Mouse (Mus musculus) testis, adult 2 months (tissue): ENCODE results near the gene Stac. TPM values are rescaled to one million over a fixed set of nuclear protein-coding genes. Genes with fewer than 3 reads are reported as not detected.

Source experiments
- H3K27ac ChIP-seq: fragments of 200-500 bp; 2 replicates; pipeline ENCODE4 v1.5.1; 2012; ENCODE audit warnings: low read depth, low read length; ENCODE audit not compliant: control insufficient read depth, insufficient read depth
- H3K27me3 ChIP-seq: fragments of 200-500 bp; 2 replicates; pipeline ENCODE4 v1.6.1; 2012; ENCODE audit warnings: mild to moderate bottlenecking, low read length, moderate library complexity; ENCODE audit not compliant: control insufficient read depth, insufficient read depth
- H3K36me3 ChIP-seq: fragments of 200-500 bp; 2 replicates; pipeline ENCODE4 v1.6.1; 2012; ENCODE audit warnings: mild to moderate bottlenecking, low read length; ENCODE audit not compliant: control insufficient read depth, insufficient read depth
- H3K4me1 ChIP-seq: fragments of 200-500 bp; 2 replicates; pipeline ENCODE4 v1.6.1; 2012; ENCODE audit warnings: low read length; ENCODE audit not compliant: control insufficient read depth, insufficient read depth
- H3K4me3 ChIP-seq: fragments of 200-500 bp; 2 replicates; pipeline ENCODE4 v1.5.1; 2012; ENCODE audit warnings: low read depth, mild to moderate bottlenecking, low read length, moderate library complexity, mixed read lengths; ENCODE audit not compliant: control insufficient read depth
- CTCF ChIP-seq: fragments of 200-500 bp; IDR thresholded peaks from 2 replicates; pipeline ENCODE4 v1.5.1; 2012; ENCODE audit warnings: low read depth, mild to moderate bottlenecking, inconsistent platforms, low read length, moderate library complexity; ENCODE audit not compliant: control insufficient read depth, insufficient read depth, insufficient replicate concordance
- POLR2A ChIP-seq: fragments of 200-500 bp; IDR thresholded peaks from 2 replicates; pipeline ENCODE4 v1.6.1; 2012; ENCODE audit warnings: low read depth, mild to moderate bottlenecking, inconsistent platforms, low read length, moderate library complexity; ENCODE audit not compliant: control insufficient read depth
- polyA plus RNA-seq: library from polyadenylated mRNA; depleted of rRNA; stranded (reverse); fragments of >200 nt; gene quantifications from 2 replicates; pipeline ENCODE4 v1.2.3, GENCODE M21; 2012

Stac gene
- polyA plus RNA-seq, 1 experiment, result 0.27 TPM

DNA sequence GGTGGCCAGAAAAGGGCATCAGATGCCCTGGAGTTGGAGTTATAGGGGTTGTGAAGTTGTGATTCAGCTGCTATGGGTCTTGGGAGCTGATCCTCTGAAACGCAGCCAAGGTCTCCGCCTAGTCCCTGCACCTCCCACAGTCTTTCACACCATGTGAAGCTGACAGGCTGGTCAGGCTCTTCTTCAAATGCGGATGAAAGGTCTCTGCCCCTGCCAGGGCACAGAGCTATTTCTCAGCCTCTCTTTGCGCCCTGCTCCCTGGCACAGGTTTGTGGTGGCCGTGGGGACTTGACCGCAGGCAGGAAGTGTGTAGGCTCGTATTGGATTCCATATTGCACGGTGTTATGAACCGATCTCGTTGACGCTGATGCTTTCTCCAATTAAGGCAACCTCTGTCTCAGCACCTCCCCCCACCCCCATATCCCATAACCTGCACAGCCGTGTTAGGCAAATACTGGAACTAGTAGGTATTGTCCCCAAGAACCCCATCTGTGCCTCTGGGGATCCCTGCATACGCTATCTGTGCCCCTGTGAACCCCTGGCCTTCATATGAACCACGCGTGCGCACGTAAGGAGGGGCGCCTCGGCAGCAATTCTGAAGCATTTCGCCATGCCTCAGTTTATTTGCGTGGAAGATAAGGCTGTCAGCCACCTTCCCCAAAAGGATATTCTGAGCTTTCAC is 139.7 kb downstream of the Stac start:
- H3K27me3 ChIP-seq, result no peaks in the 10 kb centered on the region
- H3K27ac ChIP-seq, result no peak overlapping the region
- no peak overlapping the region for H3K4me3 ChIP-seq
- no peak for TF ChIP-seq CTCF
- TF ChIP-seq POLR2A, result no peak
- peaks cover 2% of the 10 kb centered on the region; the same call in 1 of the 2 replicates for H3K4me1 ChIP-seq
- H3K36me3 ChIP-seq, result no peaks in the 10 kb centered on the region

DNA sequence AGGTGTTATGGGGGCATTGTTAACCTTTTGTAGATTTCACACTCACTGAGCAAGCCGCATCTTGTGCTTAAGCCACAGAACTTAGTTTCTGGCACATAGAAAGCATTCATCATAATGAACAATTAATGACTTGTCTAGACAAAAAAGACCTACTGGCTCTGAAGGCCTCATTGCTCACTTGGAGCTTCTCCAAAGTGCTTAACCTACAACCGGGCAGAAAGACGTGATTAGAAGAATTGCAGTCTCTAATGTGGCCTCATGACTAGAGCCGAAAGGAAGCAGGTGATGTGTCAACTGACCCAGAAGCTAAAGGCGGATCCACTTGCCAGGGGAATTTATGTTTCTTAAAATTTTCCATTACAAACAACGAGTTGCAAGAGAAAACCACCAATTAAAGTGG is 147.5 kb downstream of the Stac start:
- no peaks in the 10 kb centered on the region for H3K4me1 ChIP-seq
- H3K27ac ChIP-seq, result no peak overlapping the region
- TF ChIP-seq POLR2A, result no peak
- TF ChIP-seq CTCF, result no peak
- no peaks in the 10 kb centered on the region for H3K27me3 ChIP-seq
- H3K4me3 ChIP-seq, result no peak overlapping the region
- no peaks in the 10 kb centered on the region for H3K36me3 ChIP-seq

DNA sequence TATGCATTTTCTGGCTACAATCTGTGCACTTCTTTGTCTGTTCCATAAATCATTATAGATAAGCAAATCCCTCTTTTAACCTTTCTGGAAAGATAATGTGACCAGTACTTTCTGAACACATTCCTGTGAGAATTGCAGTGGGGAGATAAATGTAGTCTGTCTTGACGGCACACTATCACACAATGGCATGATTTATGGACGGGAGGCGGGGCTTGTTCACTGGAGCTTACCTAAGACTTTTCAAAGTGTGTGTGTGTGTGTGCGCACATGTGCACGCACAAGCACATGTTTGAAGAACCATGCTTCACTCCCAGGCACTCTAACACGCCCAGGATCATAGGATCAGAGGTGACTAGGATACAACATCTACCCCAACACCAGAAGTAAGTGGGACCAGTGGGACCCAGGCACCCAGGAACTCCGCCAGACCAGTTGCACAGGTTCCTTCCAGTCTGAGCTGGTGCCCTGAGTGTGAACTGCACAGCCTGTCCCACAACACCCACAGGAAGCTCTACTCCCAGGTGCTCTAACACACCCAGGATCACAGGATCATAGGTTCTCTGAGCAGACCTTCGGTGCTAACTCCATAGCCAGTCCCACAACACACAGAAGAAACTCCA is 154.6 kb downstream of the Stac start:
- no peak overlapping the region for H3K27ac ChIP-seq
- H3K27me3 ChIP-seq, result no peaks in the 10 kb centered on the region
- TF ChIP-seq CTCF, result no peak
- no peak for TF ChIP-seq POLR2A
- no peaks in the 10 kb centered on the region for H3K36me3 ChIP-seq
- H3K4me1 ChIP-seq, result no peaks in the 10 kb centered on the region
- H3K4me3 ChIP-seq, result no peak overlapping the region

DNA sequence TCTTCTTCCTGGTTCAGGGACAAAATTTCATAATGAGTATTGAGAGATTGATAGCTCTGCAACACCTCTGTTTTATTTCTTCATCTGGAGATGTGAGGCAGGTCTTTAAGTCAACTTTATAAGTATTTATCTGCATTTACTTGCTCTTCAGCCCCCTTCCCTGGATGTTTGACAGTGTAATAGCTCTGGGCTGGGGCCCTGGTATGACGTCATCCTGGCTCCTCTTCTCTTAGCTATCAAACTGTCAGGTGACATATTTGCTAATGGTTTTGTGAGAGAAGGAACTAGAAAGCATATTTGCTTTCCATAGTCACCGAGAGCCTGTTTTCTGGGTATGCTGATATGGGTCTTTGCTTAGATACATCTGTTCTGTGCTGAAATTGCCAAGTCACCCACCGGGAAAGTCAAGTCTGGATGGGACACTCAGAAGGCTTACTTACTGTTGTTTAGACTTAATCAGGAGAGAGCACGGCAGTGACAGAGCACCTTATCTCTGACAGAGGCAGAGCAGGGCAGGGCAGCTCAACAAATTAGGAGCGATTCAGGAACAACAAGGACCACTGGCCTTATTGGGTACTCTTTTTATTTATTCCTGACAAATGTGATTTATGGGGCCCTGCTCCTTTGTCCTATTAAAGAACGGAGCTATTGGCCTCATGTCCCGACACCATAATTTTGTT is 155.3 kb downstream of the Stac start:
- no peaks in the 10 kb centered on the region for H3K27me3 ChIP-seq
- H3K4me3 ChIP-seq, result no peak overlapping the region
- TF ChIP-seq CTCF (no peak), POLR2A (no peak)
- no peak overlapping the region for H3K27ac ChIP-seq
- no peaks in the 10 kb centered on the region for H3K4me1 ChIP-seq
- no peaks in the 10 kb centered on the region for H3K36me3 ChIP-seq

DNA sequence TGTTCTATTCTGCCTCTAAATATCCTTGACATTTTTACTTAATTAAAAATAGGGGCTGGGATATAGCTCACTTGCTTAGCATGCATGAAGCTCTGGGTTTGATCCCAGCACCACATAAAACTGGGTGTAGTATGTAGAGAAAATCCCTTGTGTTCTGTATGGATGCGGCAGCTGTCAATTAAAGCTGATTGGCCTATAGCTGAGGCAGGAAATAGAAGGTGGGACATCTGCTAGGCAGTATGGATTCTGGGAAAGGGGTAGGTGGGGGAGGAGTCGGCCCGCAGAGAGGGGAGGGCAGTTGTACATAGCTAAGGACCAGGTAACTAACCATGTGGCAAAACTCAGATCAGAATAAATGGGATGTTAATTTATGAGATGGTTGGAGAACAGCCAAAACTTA is 166.3 kb downstream of the Stac start:
- Histone ChIP-seq H3K27ac (no peak overlapping the region), H3K4me3 (no peak overlapping the region), H3K4me1 (peaks cover 5% of the 10 kb centered on the region), H3K36me3 (no peaks in the 10 kb centered on the region), H3K27me3 (no peaks in the 10 kb centered on the region)
- no peak for TF ChIP-seq POLR2A
- no peak for TF ChIP-seq CTCF

DNA sequence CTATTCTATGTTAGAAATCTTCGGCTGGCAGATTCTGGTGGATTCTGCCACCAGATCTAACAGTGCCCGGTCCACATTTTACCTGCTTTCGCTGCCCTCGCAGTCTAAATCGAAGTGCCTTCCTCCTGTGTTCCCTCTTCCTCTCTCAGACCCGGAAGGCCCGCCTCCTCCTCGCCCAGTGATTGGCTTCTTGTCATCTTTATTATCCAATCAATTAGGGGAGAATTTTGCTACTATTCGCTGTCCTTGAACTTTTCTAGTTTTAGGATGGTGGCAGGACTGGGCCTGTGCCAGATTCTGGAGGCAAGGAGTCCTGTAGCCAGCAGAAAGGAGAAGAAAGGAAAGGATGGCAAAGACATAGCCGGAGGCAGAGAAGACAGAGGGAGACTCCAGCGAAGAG is 167.0 kb downstream of the Stac start:
- no peaks in the 10 kb centered on the region for H3K36me3 ChIP-seq
- H3K4me1 ChIP-seq, result peaks cover 5% of the 10 kb centered on the region
- no peaks in the 10 kb centered on the region for H3K27me3 ChIP-seq
- H3K4me3 ChIP-seq, result peak overlapping the region; percentile 81
- TF ChIP-seq POLR2A, result 0 out of 2 replicates have a peak, but pooled peaks have one; percentile 29
- TF ChIP-seq CTCF, result no peak
- no peak overlapping the region for H3K27ac ChIP-seq

DNA sequence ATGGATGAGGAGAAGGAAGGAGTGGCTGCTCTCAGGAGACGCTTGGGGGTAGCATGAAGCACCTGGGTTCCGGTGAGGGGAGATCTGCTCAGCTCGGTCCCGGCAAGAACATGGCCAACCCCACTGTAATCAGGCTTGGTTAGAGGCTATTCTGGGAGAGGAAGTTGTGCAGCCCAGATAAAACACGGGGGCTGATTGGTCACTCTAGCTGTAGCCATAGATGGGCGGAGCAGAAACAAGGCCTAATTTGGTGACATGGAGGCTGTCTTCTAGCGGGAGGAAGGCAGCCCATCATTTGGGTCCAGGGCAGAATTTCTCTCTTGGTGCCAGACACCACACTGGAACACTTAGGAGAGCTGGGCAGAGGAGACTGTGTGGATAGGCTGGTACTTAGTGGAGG is 167.9 kb downstream of the Stac start:
- Histone ChIP-seq H3K27me3 (no peaks in the 10 kb centered on the region), H3K27ac (no peak overlapping the region), H3K36me3 (no peaks in the 10 kb centered on the region), H3K4me3 (peak overlapping the region; percentile 25), H3K4me1 (peaks cover 5% of the 10 kb centered on the region)
- TF ChIP-seq CTCF (no peak), POLR2A (no peak)
